Mouse (Mus musculus) embryonic facial prominence, embryonic 10.5 days (tissue): ENCODE results near the gene Rnf40. TPM values are rescaled to one million over a fixed set of nuclear protein-coding genes. Genes with fewer than 3 reads are reported as not detected.

ENCODE experiments used
- DNase-seq: peaks from one replicate; pipeline ENCODE4 v3.0.0-alpha.2; 2017; ENCODE audit warnings: low spot score
- H3K27ac ChIP-seq: fragments of 300-500 bp; sonication (generic); replicated peaks from 2 replicates; pipeline ENCODE4 v1.5.1; 2016; ENCODE audit warnings: mild to moderate bottlenecking
- H3K27me3 ChIP-seq: fragments of 300-500 bp; sonication (generic); replicated peaks from 2 replicates; pipeline ENCODE4 v1.6.1; 2016; ENCODE audit warnings: low read depth, mild to moderate bottlenecking; ENCODE audit not compliant: poor library complexity, severe bottlenecking
- H3K36me3 ChIP-seq: fragments of 300-500 bp; sonication (generic); replicated peaks from 2 replicates; pipeline ENCODE4 v1.6.1; 2016; ENCODE audit warnings: mild to moderate bottlenecking, moderate library complexity
- H3K4me1 ChIP-seq: fragments of 300-500 bp; sonication (generic); 2 replicates; pipeline ENCODE4 v1.6.1; 2016
- H3K4me3 ChIP-seq: fragments of 300-500 bp; sonication (generic); 2 replicates; pipeline ENCODE4 v1.5.1; 2016; ENCODE audit warnings: mild to moderate bottlenecking, moderate library complexity
- H3K9me3 ChIP-seq: fragments of 300-500 bp; sonication (generic); 2 replicates; pipeline ENCODE4 v1.6.1; 2016; ENCODE audit warnings: mild to moderate bottlenecking
- WGBS: fragments of 180-500 bp; shearing (Covaris S2); methylation state at CpG from one replicate; pipeline ENCODE4 v1.1.7; 2016; 5-methylcytosine and 5-hydroxymethylcytosine counted together
- polyA plus RNA-seq: library from polyadenylated mRNA; unstranded; fragments of >200 nt; fragmentation: Nextera tagmentation; extraction: Ambion mirVana; gene quantifications from 2 replicates; pipeline ENCODE4 v1.2.1, GENCODE M21; 2016

The Rnf40 gene
- polyA plus RNA-seq, 1 experiment from 2014 or later: 64.2 TPM

DNA sequence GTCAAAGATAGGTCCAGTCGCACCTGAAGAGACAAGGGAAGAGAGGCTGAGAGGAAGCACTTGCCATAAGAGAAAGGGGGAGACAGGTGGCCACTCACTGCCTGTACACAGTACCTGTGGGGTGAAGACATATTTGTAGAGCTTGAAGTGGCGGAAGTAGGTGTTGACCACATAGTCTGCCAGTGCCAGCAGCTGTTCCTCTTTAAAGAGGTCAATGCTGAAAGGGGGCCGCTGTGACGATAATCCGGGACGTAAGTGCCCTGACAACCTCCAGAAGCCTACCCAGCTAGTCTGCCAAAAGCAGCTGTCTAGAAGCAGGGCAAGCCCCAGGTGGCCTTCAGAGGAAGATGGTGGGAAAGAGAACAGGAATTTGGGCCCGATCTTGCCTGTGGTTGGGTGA is 3.5 kb upstream of the Rnf40 start:
- Histone ChIP-seq H3K27me3 (no peaks in the 10 kb centered on the region), H3K27ac (no peak overlapping the region), H3K4me3 (no peak overlapping the region), H3K4me1 (peaks cover 20% of the 10 kb centered on the region), H3K36me3 (peaks cover 66% of the 10 kb centered on the region), H3K9me3 (no peaks in the 10 kb centered on the region)
- WGBS: 90% methylated on average over 7 of the region's 7 CpGs
- no peak for DNase-seq

DNA sequence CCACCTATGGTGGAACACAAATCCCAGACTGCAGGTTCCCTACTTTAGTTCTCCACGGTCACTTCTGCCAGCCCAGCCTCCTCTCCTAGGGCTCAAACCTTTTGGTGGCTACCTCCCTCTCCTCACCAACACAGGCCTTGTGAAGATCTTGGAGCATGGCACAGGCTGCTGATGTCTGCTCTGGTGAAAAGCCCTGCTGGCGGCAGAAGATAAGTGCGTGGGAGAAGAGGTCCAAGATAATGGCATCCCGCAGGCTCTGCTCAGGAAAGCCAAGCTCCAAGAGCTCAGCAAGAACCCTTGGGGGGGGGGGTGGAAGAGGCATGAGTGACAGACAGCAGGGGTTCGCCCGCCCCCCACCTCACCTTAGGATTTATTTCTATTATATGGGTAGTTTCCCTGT is 2.4 kb upstream of the Rnf40 start:
- peaks cover 67% of the 10 kb centered on the region for H3K36me3 ChIP-seq
- no peaks in the 10 kb centered on the region for H3K9me3 ChIP-seq
- H3K27me3 ChIP-seq: no peaks in the 10 kb centered on the region
- WGBS: 90% methylated on average over 6 of the region's 6 CpGs
- peaks cover 20% of the 10 kb centered on the region for H3K4me1 ChIP-seq
- no peak overlapping the region for H3K4me3 ChIP-seq
- H3K27ac ChIP-seq: no peak overlapping the region
- DNase-seq: no peak

DNA sequence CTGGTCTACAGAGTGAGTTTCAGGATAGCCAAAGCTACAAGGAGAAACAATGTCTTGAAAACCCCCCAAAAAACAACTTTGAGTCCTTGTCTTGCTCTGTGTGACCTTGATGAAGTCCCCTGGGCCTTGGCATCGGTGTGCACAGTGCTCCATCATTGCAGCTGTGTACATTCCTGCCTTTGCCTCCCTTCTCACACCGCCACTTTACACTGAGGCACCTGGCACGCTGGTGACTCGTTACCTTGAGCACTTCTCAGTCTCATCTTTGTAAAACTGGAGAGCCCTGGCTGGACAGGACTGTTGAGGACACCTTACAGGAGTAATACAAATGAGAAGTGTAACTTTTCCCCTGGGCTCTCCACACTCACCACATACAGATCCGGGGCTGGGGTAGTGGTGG is 1.4 kb upstream of the Rnf40 start:
- 73% methylated on average over 5 of the region's 5 CpGs for WGBS
- Histone ChIP-seq H3K27ac (peak overlapping the region; percentile 88), H3K36me3 (peaks cover 67% of the 10 kb centered on the region)

DNA sequence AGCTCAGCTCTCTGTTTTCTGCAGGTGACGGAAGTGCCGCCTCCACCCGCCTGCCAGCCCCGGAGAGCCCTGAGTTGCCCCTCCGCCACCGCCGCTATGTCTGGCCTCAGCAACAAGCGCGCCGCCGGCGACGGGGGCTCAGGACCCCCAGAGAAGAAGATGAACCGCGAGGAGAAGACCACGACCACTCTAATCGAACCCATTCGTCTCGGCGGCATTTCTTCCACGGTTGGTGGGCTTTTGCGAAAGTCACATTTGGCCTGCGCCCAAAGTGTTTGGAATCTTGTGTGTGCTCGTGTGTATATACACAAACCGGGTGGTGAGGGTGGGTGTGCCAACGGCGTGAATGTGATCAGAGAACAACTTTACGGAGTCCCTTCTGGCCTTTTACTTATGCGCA is 334 bp downstream of the Rnf40 start:
- WGBS: 6% methylated on average over 29 of the region's 29 CpGs
- Histone ChIP-seq H3K27me3 (no peaks in the 10 kb centered on the region), H3K4me1 (peaks cover 20% of the 10 kb centered on the region), H3K4me3 (peak overlapping the region; percentile 96), H3K36me3 (peaks cover 67% of the 10 kb centered on the region), H3K27ac (peak overlapping the region; percentile 88), H3K9me3 (no peaks in the 10 kb centered on the region)
- no peak for DNase-seq

More for the DNA sequence above, 1.4 kb upstream of the Rnf40 start:
- Histone ChIP-seq H3K9me3 (no peaks in the 10 kb centered on the region), H3K4me3 (peak overlapping the region; percentile 96), H3K27me3 (no peaks in the 10 kb centered on the region), H3K4me1 (peaks cover 20% of the 10 kb centered on the region)
- no peak for DNase-seq

DNA sequence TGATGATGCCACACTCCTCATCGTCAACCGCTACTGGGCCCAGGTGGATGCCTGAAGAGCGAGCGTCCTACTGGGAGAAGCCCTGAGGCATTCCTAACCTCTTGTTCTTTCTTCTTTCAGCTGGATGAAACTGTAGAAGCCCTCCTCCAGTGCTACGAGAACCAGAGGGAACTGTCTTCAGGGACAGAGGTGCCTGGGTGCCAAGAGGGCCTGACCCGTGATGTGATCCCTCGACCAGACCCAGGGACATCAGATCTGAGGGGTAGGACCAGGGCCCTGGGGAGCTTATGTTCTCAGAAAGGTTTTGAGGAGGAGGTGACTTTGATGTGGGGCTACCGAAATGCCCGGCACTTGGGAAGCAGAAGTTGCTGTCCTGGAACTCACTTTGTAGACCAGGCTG is 1.1 kb downstream of the Rnf40 start:
- H3K27me3 ChIP-seq: no peaks in the 10 kb centered on the region
- H3K4me1 ChIP-seq: peaks cover 20% of the 10 kb centered on the region
- peak overlapping the region; percentile 96 for H3K4me3 ChIP-seq
- H3K36me3 ChIP-seq: peaks cover 67% of the 10 kb centered on the region
- H3K27ac ChIP-seq: no peak overlapping the region
- no peaks in the 10 kb centered on the region for H3K9me3 ChIP-seq
- DNase-seq: no peak
- WGBS: 94% methylated on average over 9 of the region's 9 CpGs

DNA sequence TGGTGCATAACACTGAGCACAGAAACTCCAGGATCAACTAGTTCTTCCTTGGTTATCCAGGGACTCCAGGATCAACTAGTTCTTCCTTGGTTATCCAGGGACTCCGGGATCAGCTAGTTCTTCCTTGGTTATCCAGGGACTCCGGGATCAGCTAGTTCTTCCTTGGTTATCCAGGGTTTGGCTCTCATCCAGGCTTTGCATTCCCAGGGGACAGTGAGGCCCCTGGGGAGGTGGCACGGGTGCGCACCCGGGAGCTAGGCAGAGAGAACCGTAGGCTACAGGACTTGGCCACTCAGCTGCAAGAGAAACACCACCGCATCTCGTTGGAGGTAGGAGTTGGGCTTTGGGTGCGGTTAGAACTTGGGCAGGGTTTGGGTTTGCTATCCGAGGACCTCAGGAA is 2.5 kb downstream of the Rnf40 start:
- no peak overlapping the region for H3K27ac ChIP-seq
- no peaks in the 10 kb centered on the region for H3K27me3 ChIP-seq
- peaks cover 69% of the 10 kb centered on the region for H3K36me3 ChIP-seq
- peaks cover 20% of the 10 kb centered on the region for H3K4me1 ChIP-seq
- WGBS: 95% methylated on average over 10 of the region's 10 CpGs
- DNase-seq: no peak
- H3K4me3 ChIP-seq: no peak overlapping the region
- H3K9me3 ChIP-seq: no peaks in the 10 kb centered on the region

DNA sequence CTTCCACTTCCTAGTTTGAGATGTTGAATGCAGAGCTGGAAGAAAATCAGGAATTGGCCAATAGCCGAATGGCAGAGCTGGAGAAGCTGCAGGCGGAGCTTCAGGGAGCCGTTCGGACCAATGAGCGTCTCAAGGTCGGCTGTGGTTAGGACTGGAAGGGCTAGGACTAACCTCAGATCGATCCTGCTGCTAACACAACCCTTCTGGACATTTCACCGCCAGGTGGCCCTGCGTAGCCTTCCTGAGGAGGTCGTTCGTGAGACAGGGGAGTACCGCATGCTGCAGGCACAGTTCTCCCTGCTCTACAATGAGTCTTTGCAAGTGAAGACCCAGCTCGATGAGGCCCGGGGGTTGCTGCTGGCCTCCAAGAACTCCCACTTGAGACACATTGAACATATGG is 4.0 kb downstream of the Rnf40 start:
- no peak overlapping the region for H3K27ac ChIP-seq
- H3K36me3 ChIP-seq: peaks cover 82% of the 10 kb centered on the region
- no peak overlapping the region for H3K4me3 ChIP-seq
- DNase-seq: no peak
- no peaks in the 10 kb centered on the region for H3K9me3 ChIP-seq
- no peaks in the 10 kb centered on the region for H3K27me3 ChIP-seq
- H3K4me1 ChIP-seq: peaks cover 11% of the 10 kb centered on the region
- WGBS: 89% methylated on average over 14 of the region's 14 CpGs

DNA sequence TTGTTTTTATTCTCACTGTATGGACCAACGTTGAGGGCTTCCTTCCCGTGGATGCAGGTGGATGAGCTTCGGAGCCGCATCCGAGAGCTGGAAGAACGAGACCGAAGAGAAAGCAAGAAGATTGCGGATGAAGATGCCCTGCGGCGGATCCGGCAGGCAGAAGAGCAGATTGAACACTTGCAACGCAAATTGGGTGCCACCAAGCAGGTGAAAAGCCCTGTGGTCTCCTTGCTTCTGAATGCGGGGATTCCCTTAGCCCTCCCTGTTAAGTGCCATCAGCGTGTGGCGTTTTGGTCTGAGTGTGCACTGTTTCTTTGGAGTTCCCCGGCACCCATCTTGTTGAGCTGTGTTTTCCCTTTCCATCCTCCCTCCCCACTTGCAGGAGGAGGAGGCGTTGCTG is 8.2 kb downstream of the Rnf40 start:
- WGBS: 93% methylated on average over 17 of the region's 17 CpGs
- Histone ChIP-seq H3K9me3 (no peaks in the 10 kb centered on the region), H3K36me3 (peaks cover 100% of the 10 kb centered on the region)

DNA sequence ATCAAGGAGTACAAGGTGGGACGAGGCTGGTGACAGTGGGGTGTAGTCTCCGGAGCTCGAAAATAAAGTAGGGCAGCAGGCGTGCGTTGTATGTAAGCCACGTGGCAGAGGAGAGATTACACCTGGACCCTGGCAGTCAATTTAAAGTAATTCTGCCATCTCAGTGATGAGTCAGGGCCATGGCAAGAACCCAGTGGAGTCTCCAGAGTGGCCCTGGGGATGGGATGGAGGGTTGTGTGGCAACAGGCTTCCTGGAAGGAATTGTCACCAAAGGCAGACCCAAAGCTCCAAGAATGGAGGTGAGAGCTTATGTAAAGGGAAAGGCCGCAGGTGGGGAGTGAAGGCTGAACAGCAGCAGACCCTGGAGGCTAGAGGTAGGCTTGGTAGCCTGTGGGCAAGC is 12.0 kb downstream of the Rnf40 start:
- WGBS: 95% methylated on average over 7 of the region's 7 CpGs

More for the DNA sequence above, 8.2 kb downstream of the Rnf40 start:
- Histone ChIP-seq H3K4me1 (no peaks in the 10 kb centered on the region), H3K27ac (no peak overlapping the region), H3K27me3 (no peaks in the 10 kb centered on the region), H3K4me3 (no peak overlapping the region)
- no peak for DNase-seq

DNA sequence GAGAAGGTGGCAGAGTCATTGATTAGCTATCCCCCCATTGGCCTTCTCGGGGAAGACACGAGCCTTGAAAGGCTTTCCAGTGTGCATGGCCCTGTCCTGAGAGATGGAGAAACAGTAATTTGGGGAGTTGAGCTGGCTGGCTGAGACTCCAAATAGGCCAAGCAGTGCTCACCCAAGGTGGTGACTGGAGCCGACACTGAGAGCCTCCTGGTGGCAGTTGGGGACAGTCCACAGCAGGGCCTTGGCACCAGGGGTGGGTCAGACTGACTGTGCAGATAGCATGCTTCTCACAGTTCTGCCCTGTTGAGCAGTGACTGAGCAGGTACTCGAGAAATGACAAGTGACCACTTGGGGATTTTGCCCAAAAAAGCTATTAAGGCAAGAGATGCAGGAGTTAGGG is 13.2 kb downstream of the Rnf40 start:
- H3K36me3 ChIP-seq: peaks cover 99% of the 10 kb centered on the region
- no peak overlapping the region for H3K4me3 ChIP-seq
- no peaks in the 10 kb centered on the region for H3K9me3 ChIP-seq
- no peak for DNase-seq
- no peak overlapping the region for H3K27ac ChIP-seq
- no peaks in the 10 kb centered on the region for H3K27me3 ChIP-seq
- 90% methylated on average over 4 of the region's 4 CpGs for WGBS
- H3K4me1 ChIP-seq: no peaks in the 10 kb centered on the region

More for the DNA sequence above, 12.0 kb downstream of the Rnf40 start:
- Histone ChIP-seq H3K4me3 (no peak overlapping the region), H3K27me3 (no peaks in the 10 kb centered on the region), H3K36me3 (peaks cover 99% of the 10 kb centered on the region), H3K27ac (no peak overlapping the region), H3K4me1 (no peaks in the 10 kb centered on the region), H3K9me3 (no peaks in the 10 kb centered on the region)
- no peak for DNase-seq

DNA sequence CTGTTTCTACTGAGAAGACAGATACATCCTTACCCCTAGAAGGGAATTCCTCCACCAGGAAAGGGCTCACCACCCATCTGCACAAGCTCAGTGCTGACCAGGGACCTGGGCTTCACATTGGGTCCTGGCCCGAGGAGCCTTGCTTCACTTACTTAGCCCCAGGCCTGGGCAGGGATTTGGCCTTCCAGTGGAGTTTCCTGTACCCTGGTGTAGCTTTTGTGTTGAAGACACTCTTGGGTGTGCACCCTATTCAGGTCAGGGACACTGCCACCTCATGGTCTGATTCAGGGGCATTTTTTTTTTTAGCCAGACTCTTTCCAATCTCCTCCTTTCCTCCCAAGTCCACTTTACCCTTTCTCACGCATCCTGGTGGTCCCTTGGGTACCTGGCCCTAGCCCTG is 14.3 kb downstream of the Rnf40 start:
- Histone ChIP-seq H3K4me3 (no peak overlapping the region), H3K4me1 (no peaks in the 10 kb centered on the region), H3K27me3 (no peaks in the 10 kb centered on the region), H3K36me3 (peaks cover 99% of the 10 kb centered on the region), H3K27ac (no peak overlapping the region), H3K9me3 (no peaks in the 10 kb centered on the region)
- 88% methylated on average over 2 of the region's 2 CpGs for WGBS
- DNase-seq: no peak

DNA sequence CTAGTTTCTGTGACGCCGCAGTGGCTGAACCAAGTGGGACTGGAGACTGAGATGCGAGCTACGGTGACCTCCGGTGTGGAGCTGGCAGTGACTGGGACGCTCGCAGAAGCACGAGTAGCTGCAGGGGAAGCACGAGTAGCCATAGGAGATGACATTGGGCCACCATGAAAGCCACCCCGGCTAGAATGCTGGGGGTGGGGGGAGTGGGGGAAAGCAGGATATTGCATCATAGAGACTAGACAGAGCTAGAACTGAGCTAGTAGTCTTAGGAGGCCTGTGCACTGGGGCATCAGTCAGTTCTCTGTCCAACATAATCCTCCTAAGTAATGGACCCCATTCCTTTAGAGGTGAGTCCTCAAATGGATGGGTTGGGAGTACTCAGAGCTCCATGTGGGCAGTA is 15.7 kb downstream of the Rnf40 start:
- Histone ChIP-seq H3K27ac (no peak overlapping the region), H3K4me3 (no peak overlapping the region), H3K4me1 (no peaks in the 10 kb centered on the region), H3K9me3 (no peaks in the 10 kb centered on the region), H3K36me3 (peaks cover 99% of the 10 kb centered on the region), H3K27me3 (no peaks in the 10 kb centered on the region)
- no peak for DNase-seq
- 90% methylated on average over 10 of the region's 10 CpGs for WGBS

DNA sequence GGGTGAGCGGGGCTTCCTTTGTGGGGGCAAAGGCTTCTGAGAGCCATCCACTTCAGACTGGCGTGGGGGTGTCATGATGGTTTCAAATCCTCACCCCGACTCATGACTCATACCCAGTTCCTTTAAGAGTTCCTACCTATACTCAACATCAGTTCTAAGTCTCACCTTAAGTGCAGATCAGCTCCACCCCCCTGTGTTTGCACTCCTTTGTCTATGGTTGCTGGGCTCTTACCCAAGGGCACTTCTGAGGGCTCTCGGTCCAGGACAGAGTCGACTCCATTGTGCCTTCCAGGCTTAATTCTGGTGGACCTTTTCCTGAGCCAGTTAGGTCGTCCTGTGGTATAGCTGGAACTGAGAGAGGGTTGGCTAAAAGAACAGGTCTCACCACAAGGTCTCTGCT is 18.6 kb downstream of the Rnf40 start:
- no peaks in the 10 kb centered on the region for H3K4me1 ChIP-seq
- no peak for DNase-seq
- no peak overlapping the region for H3K27ac ChIP-seq
- no peak overlapping the region for H3K4me3 ChIP-seq
- peaks cover 9% of the 10 kb centered on the region; the same call in 1 of the 2 replicates for H3K9me3 ChIP-seq
- 87% methylated on average over 6 of the region's 6 CpGs for WGBS
- H3K27me3 ChIP-seq: no peaks in the 10 kb centered on the region
- H3K36me3 ChIP-seq: peaks cover 99% of the 10 kb centered on the region

DNA sequence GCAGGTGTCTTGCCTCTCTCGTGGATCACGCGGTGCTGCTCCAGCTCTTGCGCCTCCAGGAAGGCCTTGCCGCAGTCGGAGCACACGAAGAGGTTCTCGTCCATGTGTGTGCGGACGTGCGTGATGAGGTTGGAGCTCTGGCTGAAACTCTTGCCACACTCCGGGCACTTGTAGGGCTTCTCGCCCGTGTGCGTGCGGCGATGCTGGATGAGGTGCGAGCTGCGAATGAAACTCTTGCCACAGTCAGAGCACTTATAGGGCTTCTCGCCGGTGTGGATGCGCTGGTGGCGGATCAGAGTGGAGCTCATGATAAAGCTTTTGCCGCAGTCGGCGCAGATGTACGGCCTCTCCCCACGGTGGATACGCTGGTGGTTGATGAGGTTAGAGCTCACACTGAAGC is 22.4 kb downstream of the Rnf40 start:
- WGBS: 97% methylated on average over 29 of the region's 29 CpGs
- peaks cover 20% of the 10 kb centered on the region for H3K4me1 ChIP-seq
- H3K27ac ChIP-seq: no peak overlapping the region
- peaks cover 15% of the 10 kb centered on the region; the same call in 1 of the 2 replicates for H3K9me3 ChIP-seq
- peaks cover 77% of the 10 kb centered on the region for H3K36me3 ChIP-seq
- no peak for DNase-seq
- H3K4me3 ChIP-seq: no peak overlapping the region
- H3K27me3 ChIP-seq: no peaks in the 10 kb centered on the region
